Mouse (Mus musculus) brain, embryonic 14.5 days (tissue): ENCODE results near the gene Rpn2.

Experiments
- CTCF ChIP-seq: fragments of 200-500 bp; IDR thresholded peaks from 2 replicates; pipeline ENCODE4 v1.5.1; 2012; ENCODE audit warnings: inconsistent platforms, mild to moderate bottlenecking, moderate library complexity, borderline replicate concordance; ENCODE audit not compliant: insufficient read depth, insufficient read length; ENCODE audit errors: extremely low read depth
- POLR2A ChIP-seq: fragments of 200-500 bp; IDR thresholded peaks from 2 replicates; pipeline ENCODE4 v1.6.1; 2012; ENCODE audit warnings: mild to moderate bottlenecking, inconsistent platforms, borderline replicate concordance; ENCODE audit not compliant: poor library complexity, insufficient read depth, insufficient read length, severe bottlenecking; ENCODE audit errors: extremely low read depth

DNA sequence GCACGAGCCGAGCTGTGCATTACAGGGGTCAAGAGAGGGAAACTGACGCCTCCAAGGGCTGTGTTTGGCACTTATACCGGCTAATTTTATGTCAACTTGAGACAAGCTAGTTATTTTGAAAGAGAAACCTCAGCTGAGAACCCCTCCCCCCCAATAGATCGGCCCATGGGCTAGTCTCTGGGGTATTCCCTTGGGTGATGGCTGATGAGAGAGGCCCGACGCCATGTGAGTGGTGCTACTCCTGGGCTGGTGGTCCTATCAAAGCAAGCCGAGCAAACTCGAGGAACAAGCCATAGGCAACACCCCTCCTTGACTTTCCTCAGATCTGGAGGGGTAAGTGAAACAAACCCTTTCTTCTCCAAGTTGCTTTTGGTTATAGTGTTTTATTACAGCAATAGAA, 16.3 kb upstream of the Rpn2 start:
- TF ChIP-seq CTCF (no peak), POLR2A (no peak)
